Mouse (Mus musculus): ENCODE data around the gene B3glct. TPM values are rescaled to one million over a fixed set of nuclear protein-coding genes. Genes with fewer than 3 reads are reported as not detected.

Gene B3glct
- total and polyA plus RNA-seq, 3 experiments = 12.1 to 14.2 TPM; not detected in 1

GRCm38 (mm10) chr5:149713170-149713774 is 35.2 kb downstream of the B3glct start:
- peaks cover 0 to 2% of the 10 kb centered on the region in 2 experiments; a peak in 2 of 4 replicates for H3K36me3 ChIP-seq (ENCODE audit: control insufficient read depth in 1 of 2, insufficient read depth in 2 of 2, low read length in 2 of 2)
- DNase-seq (ENCODE audit: low read depth, low spot score) = peak; percentile 91
- no peaks in the 10 kb centered on the region for H3K4me1 ChIP-seq (ENCODE audit: control insufficient read depth in 1 of 2, insufficient read depth in 2 of 2, low read length in 2 of 2)
- TF ChIP-seq SMC3 (IDR thresholded peaks at IDR 0.05; ENCODE audit: low read depth, low read length) = peak; percentile 68
- peak; percentile 31; the same call in 1 of the 2 replicates for TF ChIP-seq ZC3H11A (IDR thresholded peaks at IDR 0.05; ENCODE audit: low read depth, low read length)
- peak; percentile 36 to 83 (median 63) for TF ChIP-seq CTCF (IDR thresholded peaks at IDR 0.05 in 2 of 3, conservative IDR thresholded peaks at IDR 0.05 in 1 of 3; ENCODE audit: control insufficient read depth in 1 of 3, insufficient read depth in 1 of 3, low read depth in 2 of 3, low read length in 3 of 3, poor library complexity in 1 of 3, severe bottlenecking in 1 of 3)
- no peak for TF ChIP-seq RCOR1 (IDR thresholded peaks at IDR 0.05; ENCODE audit: low read depth, low read length)
- TF ChIP-seq MAFK (IDR thresholded peaks at IDR 0.05; ENCODE audit: borderline replicate concordance, low read depth, low read length) = no peak
- peak; percentile 71 for TF ChIP-seq RAD21 (IDR thresholded peaks at IDR 0.05; ENCODE audit: low read depth, low read length)
- H3K9ac ChIP-seq (ENCODE audit: control insufficient read depth, low read depth, low read length, poor library complexity, severe bottlenecking) = no peak overlapping the region
- H3K27me3 ChIP-seq (ENCODE audit: control insufficient read depth in 1 of 2, insufficient read depth in 2 of 2, low read length in 2 of 2) = no peaks in the 10 kb centered on the region
- no peaks in the 10 kb centered on the region for H3K9me3 ChIP-seq (replicated peaks; ENCODE audit: insufficient read depth, low read length)
- H3K79me2 ChIP-seq (ENCODE audit: control insufficient read depth, insufficient read depth, low read length, poor library complexity) = no peaks in the 10 kb centered on the region
- no peak overlapping the region for H3K27ac ChIP-seq (ENCODE audit: control insufficient read depth, low read depth, low read length)
- no peak overlapping the region for H3K4me3 ChIP-seq (ENCODE audit: control insufficient read depth in 1 of 2, insufficient read depth in 1 of 2, low read depth in 2 of 2, low read length in 2 of 2)

- no peaks in the 10 kb centered on the region for H3K9me3 ChIP-seq (replicated peaks; ENCODE audit: insufficient read depth, low read length)
- no peak overlapping the region for H3K9ac ChIP-seq (ENCODE audit: control insufficient read depth, low read depth, low read length, poor library complexity, severe bottlenecking)
- no peak for DNase-seq (ENCODE audit: low read depth, low spot score)
- peaks cover 0 to 2% of the 10 kb centered on the region in 2 experiments; a peak in 2 of 4 replicates for H3K36me3 ChIP-seq (ENCODE audit: control insufficient read depth in 1 of 2, insufficient read depth in 2 of 2, low read length in 2 of 2)
- H3K27ac ChIP-seq (ENCODE audit: control insufficient read depth, low read depth, low read length) = no peak overlapping the region
- no peaks in the 10 kb centered on the region for H3K79me2 ChIP-seq (ENCODE audit: control insufficient read depth, insufficient read depth, low read length, poor library complexity)
- H3K4me1 ChIP-seq (ENCODE audit: control insufficient read depth in 1 of 2, insufficient read depth in 2 of 2, low read length in 2 of 2) = no peaks in the 10 kb centered on the region
- H3K27me3 ChIP-seq (ENCODE audit: control insufficient read depth in 1 of 2, insufficient read depth in 2 of 2, low read length in 2 of 2) = no peaks in the 10 kb centered on the region
- TF ChIP-seq UBTF (IDR thresholded peaks at IDR 0.05; ENCODE audit: borderline replicate concordance, insufficient read depth, low read depth, low read length) (no peak), ZMIZ1 (IDR thresholded peaks at IDR 0.05; ENCODE audit: low read depth, low read length) (no peak), SMC3 (IDR thresholded peaks at IDR 0.05; ENCODE audit: low read depth, low read length) (no peak), JUND (IDR thresholded peaks at IDR 0.05; ENCODE audit: low read depth, low read length) (no peak), MYC (IDR thresholded peaks at IDR 0.05; ENCODE audit: low read depth, low read length) (no peak), MAZ (IDR thresholded peaks at IDR 0.05; ENCODE audit: low read depth, low read length) (no peak), ZNF384 (IDR thresholded peaks at IDR 0.05; ENCODE audit: low read depth, low read length) (no peak), ETS1 (IDR thresholded peaks at IDR 0.05; ENCODE audit: low read depth, low read length) (no peak), E2F4 (IDR thresholded peaks at IDR 0.05; ENCODE audit: borderline replicate concordance, low read depth, low read length) (no peak), NELFE (IDR thresholded peaks at IDR 0.05; ENCODE audit: low read depth, low read length) (no peak), USF1 (IDR thresholded peaks at IDR 0.05; ENCODE audit: low read depth, low read length) (no peak), ZKSCAN1 (IDR thresholded peaks at IDR 0.05; ENCODE audit: low read depth, low read length) (no peak), KAT2A (conservative IDR thresholded peaks at IDR 0.05; ENCODE audit: low read depth, low read length) (no peak), GATA1 (IDR thresholded peaks at IDR 0.05; ENCODE audit: low read depth, low read length) (no peak), MAFK (IDR thresholded peaks at IDR 0.05; ENCODE audit: borderline replicate concordance, low read depth, low read length) (no peak), HCFC1 (IDR thresholded peaks at IDR 0.05; ENCODE audit: low read depth, low read length) (no peak), RCOR1 (IDR thresholded peaks at IDR 0.05; ENCODE audit: low read depth, low read length) (no peak)
- H3K4me3 ChIP-seq (ENCODE audit: control insufficient read depth in 1 of 2, insufficient read depth in 1 of 2, low read depth in 2 of 2, low read length in 2 of 2) = no peak overlapping the region
These were observed 35.8 kb downstream of the B3glct start for GRCm38 (mm10) chr5:149713834-149714233.

Data from MEL (cell line).